Mouse (Mus musculus): ENCODE results near the gene Rin3. TPM values are rescaled to one million over a fixed set of nuclear protein-coding genes. Genes with fewer than 3 reads are reported as not detected.

Gene Rin3
- polyA plus RNA-seq, 1 experiment from 2014 or later = 2.9 TPM

- 57% methylated on average over 3 of the region's 3 CpGs for WGBS
- no peaks in the 10 kb centered on the region for H3K27me3 ChIP-seq (ENCODE audit: control insufficient read depth, insufficient read depth, low read length)
- no peaks in the 10 kb centered on the region for H3K36me3 ChIP-seq (ENCODE audit: control insufficient read depth, insufficient read depth, low read length)
- peak overlapping the region; percentile 45 for H3K27ac ChIP-seq (replicated peaks)
- DNase-seq (ENCODE audit: low spot score) = no peak
- H3K4me3 ChIP-seq (ENCODE audit: low read depth, low read length) = no peak overlapping the region
- no peak overlapping the region for H3K4me2 ChIP-seq (replicated peaks; ENCODE audit: low read depth)
- no peak for ATAC-seq (ENCODE audit: low FRiP score, low TSS enrichment)
- TF ChIP-seq CTCF (IDR thresholded peaks at IDR 0.05; ENCODE audit: low read depth) = no peak
- TF ChIP-seq EP300 (optimal IDR thresholded peaks at IDR 0.05) = no peak
- no peak overlapping the region for H3K9ac ChIP-seq (ENCODE audit: low read length)
- no peaks in the 10 kb centered on the region for H3K9me3 ChIP-seq (ENCODE audit: control insufficient read depth, low read length)
- H3K4me1 ChIP-seq (replicated peaks; ENCODE audit: control insufficient read depth, insufficient read depth) = 0 out of 2 replicates have a peak, but pooled peaks cover 3% of the 10 kb centered on the region
Observed at GRCm38 (mm10) chr12:102419544-102419943, 136.7 kb downstream of the Rin3 start.

GRCm38 (mm10) chr12:102420168-102420890 is 137.5 kb downstream of the Rin3 start:
- WGBS = 68% methylated on average over 10 of the region's 10 CpGs

DNA sequence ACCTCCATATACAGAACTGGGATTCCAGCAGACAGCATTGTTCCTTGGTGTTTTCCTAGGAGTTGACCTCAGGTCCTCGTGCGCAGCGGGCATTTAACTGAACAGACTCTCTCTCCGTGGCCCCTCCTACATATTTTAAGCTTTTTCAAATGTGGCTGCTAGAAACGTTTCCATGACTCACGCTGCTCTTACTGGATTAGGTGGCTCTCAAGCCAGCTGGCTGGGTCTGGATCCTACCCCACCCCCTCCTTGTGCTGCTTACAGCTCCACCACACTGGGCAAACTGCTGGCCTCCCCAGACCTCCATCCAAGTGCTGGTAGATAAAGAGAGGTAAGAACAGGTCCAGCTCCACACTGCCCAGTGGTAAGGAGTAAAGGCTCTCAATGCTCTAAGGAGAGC is 139.2 kb downstream of the Rin3 start:
- no peak overlapping the region for H3K27ac ChIP-seq (replicated peaks)
- no peak overlapping the region for H3K4me2 ChIP-seq (replicated peaks; ENCODE audit: low read depth)
- no peak overlapping the region for H3K9ac ChIP-seq (ENCODE audit: low read length)
- no peaks in the 10 kb centered on the region for H3K9me3 ChIP-seq (ENCODE audit: control insufficient read depth, low read length)
- no peaks in the 10 kb centered on the region for H3K27me3 ChIP-seq (ENCODE audit: control insufficient read depth, insufficient read depth, low read length)
- DNase-seq (ENCODE audit: low spot score) (peak; percentile 56), ATAC-seq (ENCODE audit: low FRiP score, low TSS enrichment) (peak; percentile 78)
- 36% methylated on average over 6 of the region's 6 CpGs for WGBS
- H3K4me3 ChIP-seq (ENCODE audit: low read depth, low read length) = no peak overlapping the region
- 0 out of 2 replicates have a peak, but pooled peaks cover 3% of the 10 kb centered on the region for H3K4me1 ChIP-seq (replicated peaks; ENCODE audit: control insufficient read depth, insufficient read depth)
- no peaks in the 10 kb centered on the region for H3K36me3 ChIP-seq (ENCODE audit: control insufficient read depth, insufficient read depth, low read length)
- no peak for TF ChIP-seq EP300 (optimal IDR thresholded peaks at IDR 0.05)
- TF ChIP-seq CTCF (IDR thresholded peaks at IDR 0.05; ENCODE audit: low read depth) = no peak

More at GRCm38 (mm10) chr12:102420168-102420890, 137.5 kb downstream of the Rin3 start:
- DNase-seq (ENCODE audit: low spot score) = no peak
- no peak overlapping the region for H3K4me3 ChIP-seq (ENCODE audit: low read depth, low read length)
- TF ChIP-seq EP300 (optimal IDR thresholded peaks at IDR 0.05) = no peak
- no peak for TF ChIP-seq CTCF (IDR thresholded peaks at IDR 0.05; ENCODE audit: low read depth)
- no peak overlapping the region for H3K4me2 ChIP-seq (replicated peaks; ENCODE audit: low read depth)
- no peak for ATAC-seq (ENCODE audit: low FRiP score, low TSS enrichment)
- 0 out of 2 replicates have a peak, but pooled peaks cover 3% of the 10 kb centered on the region for H3K4me1 ChIP-seq (replicated peaks; ENCODE audit: control insufficient read depth, insufficient read depth)
- no peaks in the 10 kb centered on the region for H3K9me3 ChIP-seq (ENCODE audit: control insufficient read depth, low read length)
- no peaks in the 10 kb centered on the region for H3K27me3 ChIP-seq (ENCODE audit: control insufficient read depth, insufficient read depth, low read length)
- no peak overlapping the region for H3K9ac ChIP-seq (ENCODE audit: low read length)
- no peaks in the 10 kb centered on the region for H3K36me3 ChIP-seq (ENCODE audit: control insufficient read depth, insufficient read depth, low read length)
- H3K27ac ChIP-seq (replicated peaks) = peak overlapping the region; percentile 30; the same call in 1 of the 2 replicates

- DNase-seq (ENCODE audit: low spot score) = no peak
Observed at GRCm38 (mm10) chr12:102422623-102423320, 139.9 kb downstream of the Rin3 start.

GRCm38 (mm10) chr12:102423625-102424024 is 140.8 kb downstream of the Rin3 start:
- Histone ChIP-seq H3K4me2 (replicated peaks; ENCODE audit: low read depth) (no peak overlapping the region), H3K27ac (replicated peaks) (no peak overlapping the region), H3K9ac (ENCODE audit: low read length) (no peak overlapping the region), H3K4me3 (ENCODE audit: low read depth, low read length) (no peak overlapping the region), H3K9me3 (ENCODE audit: control insufficient read depth, low read length) (no peaks in the 10 kb centered on the region), H3K4me1 (replicated peaks; ENCODE audit: control insufficient read depth, insufficient read depth) (0 out of 2 replicates have a peak, but pooled peaks cover 3% of the 10 kb centered on the region), H3K27me3 (ENCODE audit: control insufficient read depth, insufficient read depth, low read length) (no peaks in the 10 kb centered on the region), H3K36me3 (ENCODE audit: control insufficient read depth, insufficient read depth, low read length) (no peaks in the 10 kb centered on the region)
- no peak for ATAC-seq (ENCODE audit: low FRiP score, low TSS enrichment)
- DNase-seq (ENCODE audit: low spot score) = no peak
- TF ChIP-seq EP300 (optimal IDR thresholded peaks at IDR 0.05) (no peak), CTCF (IDR thresholded peaks at IDR 0.05; ENCODE audit: low read depth) (no peak)
- WGBS = 95% methylated on average over 8 of the region's 8 CpGs

More at GRCm38 (mm10) chr12:102422623-102423320, 139.9 kb downstream of the Rin3 start:
- Histone ChIP-seq H3K9me3 (ENCODE audit: control insufficient read depth, low read length) (no peaks in the 10 kb centered on the region), H3K27ac (replicated peaks) (no peak overlapping the region), H3K9ac (ENCODE audit: low read length) (no peak overlapping the region), H3K4me2 (replicated peaks; ENCODE audit: low read depth) (no peak overlapping the region), H3K4me3 (ENCODE audit: low read depth, low read length) (no peak overlapping the region), H3K36me3 (ENCODE audit: control insufficient read depth, insufficient read depth, low read length) (no peaks in the 10 kb centered on the region), H3K27me3 (ENCODE audit: control insufficient read depth, insufficient read depth, low read length) (no peaks in the 10 kb centered on the region), H3K4me1 (replicated peaks; ENCODE audit: control insufficient read depth, insufficient read depth) (0 out of 2 replicates have a peak, but pooled peaks cover 3% of the 10 kb centered on the region)
- WGBS = 79% methylated on average over 11 of the region's 11 CpGs
- TF ChIP-seq EP300 (optimal IDR thresholded peaks at IDR 0.05) (no peak), CTCF (IDR thresholded peaks at IDR 0.05; ENCODE audit: low read depth) (no peak)
- no peak for ATAC-seq (ENCODE audit: low FRiP score, low TSS enrichment)
